8 mouse cellular contexts compared by ENCODE assay signal in the genomic region with DNA sequence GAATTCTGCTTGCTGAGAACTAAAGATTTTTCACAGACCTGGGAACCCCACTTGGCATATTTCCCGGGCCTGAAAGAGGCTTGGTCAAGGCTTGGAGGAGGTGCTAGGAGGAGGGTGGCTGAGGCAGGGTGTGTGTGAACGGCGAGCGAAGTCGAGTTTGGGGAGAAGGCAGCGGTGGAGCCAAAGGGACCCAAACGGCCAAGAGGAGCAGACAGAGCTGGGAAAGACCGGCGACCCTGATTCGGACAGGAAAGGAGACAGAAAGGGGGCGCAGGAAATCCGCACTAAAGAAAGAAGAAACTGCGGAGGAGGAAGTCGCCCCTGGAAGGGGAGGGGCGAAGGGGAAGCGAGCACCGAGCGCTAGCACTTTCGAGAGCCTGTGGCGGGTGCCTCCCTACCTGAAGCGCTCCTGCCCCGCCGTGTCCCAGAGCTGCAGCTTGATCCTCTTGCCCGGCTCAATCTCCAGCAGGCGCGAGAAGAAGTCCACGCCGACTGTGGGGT. TPM values are rescaled to one million over a fixed set of nuclear protein-coding genes. Genes with fewer than 3 reads are reported as not detected.
DNase-seq lines count a peak whose midpoint lies in the region; ATAC-seq and TF ChIP-seq lines count a peak whose summit lies in the region.

No protein-coding gene starts in this region.

- peak overlapping the region; percentile 72 for H3K4me2 ChIP-seq in forebrain, postnatal 0 days (ENCODE audit: low read depth)
- peak overlapping the region; percentile 57 for H3K4me2 ChIP-seq in hindbrain, embryonic 16.5 days (ENCODE audit: low read length)
- peak overlapping the region; percentile 47 for H3K4me2 ChIP-seq in liver, embryonic 14.5 days (ENCODE audit: low read depth)
- H3K4me2 ChIP-seq in neural tube, embryonic 13.5 days: peak overlapping the region; percentile 66

- H3K36me3 ChIP-seq in forebrain, postnatal 0 days (ENCODE audit: insufficient read depth): no peaks in the 10 kb centered on the region
- H3K36me3 ChIP-seq in hindbrain, embryonic 16.5 days (ENCODE audit: control insufficient read depth, insufficient read depth, low read length): no peaks in the 10 kb centered on the region
- H3K36me3 ChIP-seq in liver, embryonic 14.5 days (replicated peaks; ENCODE audit: control insufficient read depth, insufficient read depth, low read depth): no peaks in the 10 kb centered on the region
- H3K36me3 ChIP-seq in neural tube, embryonic 13.5 days: no peaks in the 10 kb centered on the region
- no peaks in the 10 kb centered on the region for H3K36me3 ChIP-seq in thymus, adult 2 months (ENCODE audit: control insufficient read depth, insufficient read depth, low read length)

- peak overlapping the region; percentile 36 for H3K9ac ChIP-seq in forebrain, postnatal 0 days
- H3K9ac ChIP-seq in hindbrain, embryonic 16.5 days (ENCODE audit: low read depth, low read length): peak overlapping the region; percentile 77
- no peak overlapping the region for H3K9ac ChIP-seq in liver, embryonic 14.5 days (replicated peaks)
- H3K9ac ChIP-seq in neural tube, embryonic 13.5 days: peak overlapping the region; percentile 71

- no peak for TF ChIP-seq EP300 in liver, embryonic 14.5 days (IDR thresholded peaks at IDR 0.05; ENCODE audit: low read depth)

- peak overlapping the region; percentile 70 for H3K4me3 ChIP-seq in forebrain, postnatal 0 days (ENCODE audit: low read depth, low read length)
- peak overlapping the region; percentile 79 for H3K4me3 ChIP-seq in hindbrain, embryonic 16.5 days (ENCODE audit: low read length)
- H3K4me3 ChIP-seq in liver, embryonic 14.5 days (ENCODE audit: insufficient read depth in 1 of 2, low read depth in 2 of 2, low read length in 2 of 2): peak overlapping the region; percentile 35 to 44
- peak overlapping the region; percentile 73 for H3K4me3 ChIP-seq in neural tube, embryonic 13.5 days
- peak overlapping the region; percentile 52 for H3K4me3 ChIP-seq in thymus, adult 2 months (ENCODE audit: control insufficient read depth, insufficient read depth, low read length)

- no peaks in the 10 kb centered on the region for H3K9me3 ChIP-seq in forebrain, postnatal 0 days (ENCODE audit: low read length)
- H3K9me3 ChIP-seq in hindbrain, embryonic 16.5 days (ENCODE audit: control insufficient read depth, low read length): no peaks in the 10 kb centered on the region
- H3K9me3 ChIP-seq in liver, embryonic 14.5 days (ENCODE audit: control insufficient read depth, low read length): no peaks in the 10 kb centered on the region
- no peaks in the 10 kb centered on the region for H3K9me3 ChIP-seq in neural tube, embryonic 13.5 days

- no peaks in the 10 kb centered on the region for H3K27me3 ChIP-seq in forebrain, postnatal 0 days (ENCODE audit: insufficient read depth, low read length)
- H3K27me3 ChIP-seq in hindbrain, embryonic 16.5 days (replicated peaks; ENCODE audit: control insufficient read depth, insufficient read depth, low read length): no peaks in the 10 kb centered on the region
- peaks cover 5% of the 10 kb centered on the region for H3K27me3 ChIP-seq in liver, embryonic 14.5 days (ENCODE audit: control insufficient read depth, insufficient read depth, low read length)
- no peaks in the 10 kb centered on the region for H3K27me3 ChIP-seq in neural tube, embryonic 13.5 days
- H3K27me3 ChIP-seq in thymus, adult 2 months (ENCODE audit: control insufficient read depth, insufficient read depth, low read length): peaks cover 5% of the 10 kb centered on the region; the same call in 1 of the 2 replicates

- DNase-seq in cerebellum, adult 11 months: no peak
- DNase-seq in brain, adult 2 months (ENCODE audit: low read depth, low spot score): peak; percentile 30
- peak; percentile 32 for DNase-seq in forebrain, postnatal 0 days
- DNase-seq in liver, embryonic 14.5 days (ENCODE audit: low read depth in 3 of 3, low spot score in 3 of 3): no peak
- DNase-seq in thymus, adult 2 months: peak; percentile 54

- TF ChIP-seq CTCF in forebrain, postnatal 0 days (IDR thresholded peaks at IDR 0.05; ENCODE audit: low read depth): no peak
- no peak for TF ChIP-seq CTCF in liver, embryonic 14.5 days (IDR thresholded peaks at IDR 0.05; ENCODE audit: low read depth)
- TF ChIP-seq CTCF in thymus, adult 2 months (IDR thresholded peaks at IDR 0.05; ENCODE audit: borderline replicate concordance, control insufficient read depth, extremely low read depth, insufficient read depth, low read length, poor library complexity): peak; percentile 9; the same call in 1 of the 2 replicates

- H3K27ac ChIP-seq in forebrain, postnatal 0 days (ENCODE audit: low read depth, low read length): no peak overlapping the region
- peak overlapping the region; percentile 67; the same call in 1 of the 2 replicates for H3K27ac ChIP-seq in hindbrain, embryonic 16.5 days (ENCODE audit: low read depth, low read length)
- no peak overlapping the region for H3K27ac ChIP-seq in liver, embryonic 14.5 days
- peak overlapping the region; percentile 52 for H3K27ac ChIP-seq in neural tube, embryonic 13.5 days (replicated peaks)
- H3K27ac ChIP-seq in thymus, adult 2 months (ENCODE audit: control insufficient read depth, insufficient read depth, low read length): peak overlapping the region; percentile 19; the same call in 1 of the 2 replicates

- WGBS in forebrain, postnatal 0 days: under 1% methylated on average over 28 of the region's 28 CpGs
- 0% methylated on average over 22 of the region's 28 CpGs for WGBS in hindbrain, embryonic 16.5 days
- WGBS in liver, embryonic 14.5 days (ENCODE audit: insufficient replicate concordance): under 1% methylated on average over 28 of the region's 28 CpGs
- under 1% methylated on average over 28 of the region's 28 CpGs for WGBS in neural tube, embryonic 13.5 days
- WGBS in thymus, adult 2 months: 2% methylated on average over 28 of the region's 28 CpGs

- peak; percentile 31; the same call in 1 of the 2 replicates for ATAC-seq in cerebellum, adult (ENCODE audit: insufficient number of reproducible peaks, low FRiP score, low TSS enrichment)
- peak; percentile 47 for ATAC-seq in forebrain, postnatal 0 days
- peak; percentile 24 for ATAC-seq in hindbrain, embryonic 16.5 days
- peak; percentile 17; the same call in 1 of the 2 replicates for ATAC-seq in liver, embryonic 14.5 days (ENCODE audit: insufficient read depth)
- peak; percentile 73 for ATAC-seq in neural tube, embryonic 13.5 days (ENCODE audit: low read depth)

- no peak for TF ChIP-seq POLR2A in thymus, adult 2 months (IDR thresholded peaks at IDR 0.05; ENCODE audit: control insufficient read depth, extremely low read depth, insufficient read depth, low read length, poor library complexity)

- H3K4me1 ChIP-seq in forebrain, postnatal 0 days (ENCODE audit: insufficient read depth): no peaks in the 10 kb centered on the region
- H3K4me1 ChIP-seq in hindbrain, embryonic 16.5 days (ENCODE audit: control insufficient read depth, insufficient read depth, low read depth, low read length): peaks cover 4% of the 10 kb centered on the region
- peaks cover 0 to 3% of the 10 kb centered on the region in 2 experiments; a peak in 1 of 4 replicates for H3K4me1 ChIP-seq in liver, embryonic 14.5 days (replicated peaks; ENCODE audit: control insufficient read depth in 2 of 2, insufficient read depth in 2 of 2, low read length in 1 of 2)
- peaks cover 14% of the 10 kb centered on the region for H3K4me1 ChIP-seq in neural tube, embryonic 13.5 days (replicated peaks)
- H3K4me1 ChIP-seq in thymus, adult 2 months (replicated peaks; ENCODE audit: control insufficient read depth, insufficient read depth, low read length): peaks cover 10% of the 10 kb centered on the region

RNA-seq across cellular contexts. Expression of a gene that starts 0.5 kb away (rescaled TPM):
- total RNA-seq in forebrain, postnatal 0 days (2014; rRNA removed): 1.8 and 2.5 TPM in 2 replicates
- 1.2 and 1.3 TPM in 2 replicates for polyA plus RNA-seq in forebrain, postnatal 0 days (2015; fragmentation: Nextera tagmentation; extraction: Ambion mirVana)
- 3.7 and 3.8 TPM in 2 replicates for polyA plus RNA-seq in hindbrain, embryonic 16.5 days (2015; fragmentation: Nextera tagmentation; extraction: Ambion mirVana)
- 0.26 and 0.31 TPM in 2 replicates for polyA plus RNA-seq in liver, embryonic 14.5 days (2012; rRNA removed)
- polyA plus RNA-seq in liver, embryonic 14.5 days (2014; fragmentation: Nextera tagmentation; extraction: Ambion mirVana): 0.51 and 0.62 TPM in 2 replicates
- 4.3 and 5.1 TPM in 2 replicates for polyA plus RNA-seq in neural tube, embryonic 13.5 days (2015; fragmentation: Nextera tagmentation; extraction: Ambion mirVana)
- polyA plus RNA-seq in thymus, adult 2 months (2012; rRNA removed): 0.43 and 0.46 TPM in 2 replicates

RNA-seq across cellular contexts. Expression of a gene that starts 35.7 kb away (rescaled TPM):
- 59.3 and 72.5 TPM in 2 replicates for total RNA-seq in forebrain, postnatal 0 days (2014; rRNA removed)
- polyA plus RNA-seq in forebrain, postnatal 0 days (2015; fragmentation: Nextera tagmentation; extraction: Ambion mirVana): 25.2 and 40.9 TPM in 2 replicates
- polyA plus RNA-seq in hindbrain, embryonic 16.5 days (2015; fragmentation: Nextera tagmentation; extraction: Ambion mirVana): 30.6 and 35.9 TPM in 2 replicates
- 2.2 and 3.8 TPM in 2 replicates for polyA plus RNA-seq in liver, embryonic 14.5 days (2012; rRNA removed)
- polyA plus RNA-seq in liver, embryonic 14.5 days (2014; fragmentation: Nextera tagmentation; extraction: Ambion mirVana): 12.8 and 15.1 TPM in 2 replicates
- polyA plus RNA-seq in neural tube, embryonic 13.5 days (2015; fragmentation: Nextera tagmentation; extraction: Ambion mirVana): 39.2 and 41.6 TPM in 2 replicates
- 6.1 and 8.7 TPM in 2 replicates for polyA plus RNA-seq in thymus, adult 2 months (2012; rRNA removed)

Comparison
In these comparisons a context has a peak if more than half of its experiments do, and no peak if none do; other contexts are left out.
1. ATAC-seq: peak in every context shown above with its lines; median percentile 73 in neural tube, embryonic 13.5 days; 47 in forebrain, postnatal 0 days; 31 in cerebellum, adult; 24 in hindbrain, embryonic 16.5 days; 17 in liver, embryonic 14.5 days.
2. DNase-seq: peak in brain, adult 2 months (single experiment), forebrain, postnatal 0 days (single experiment) and thymus, adult 2 months (single experiment); none in cerebellum, adult 11 months (single experiment) and liver, embryonic 14.5 days (0 of 3).
3. H3K27ac ChIP-seq: peak in hindbrain, embryonic 16.5 days (single experiment), neural tube, embryonic 13.5 days (single experiment) and thymus, adult 2 months (single experiment); none in forebrain, postnatal 0 days (single experiment) and liver, embryonic 14.5 days (single experiment).
4. Peak in every context shown above with its lines, with median percentiles within 50 percentile points of each other: H3K4me2 ChIP-seq and H3K4me3 ChIP-seq.